Mouse (Mus musculus): ENCODE data around the gene Ercc1. TPM values are rescaled to one million over a fixed set of nuclear protein-coding genes. Genes with fewer than 3 reads are reported as not detected.

The Ercc1 gene
- polyA plus RNA-seq, 1 experiment from 2014 or later = 40.9 TPM

DNA sequence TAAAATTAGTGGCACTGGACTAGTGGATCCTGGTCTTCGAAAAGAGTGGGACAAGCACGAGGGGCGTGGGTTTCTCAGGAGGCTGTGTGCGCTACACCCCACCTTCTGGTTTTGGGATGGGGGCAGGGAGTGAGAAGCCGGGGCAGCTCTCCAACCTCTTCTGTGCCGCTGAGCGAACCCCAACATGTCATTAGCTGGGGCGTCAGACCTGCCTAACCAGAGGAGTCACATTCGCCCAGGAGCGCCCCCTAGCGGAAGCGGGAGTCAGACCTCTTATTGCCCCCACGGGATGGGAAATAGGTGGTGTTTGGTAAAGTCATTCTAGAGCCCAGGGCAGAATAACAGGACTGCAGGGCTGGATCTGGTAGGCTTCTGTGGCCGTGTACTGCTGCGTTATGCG lies 17.1 kb downstream of the Ercc1 start:
- H3K27me3 ChIP-seq = no peaks in the 10 kb centered on the region
- no peak for TF ChIP-seq CTCF (IDR thresholded peaks at IDR 0.05)
- POLR2A ChIA-PET = interaction anchor here (1.6 kb wide), 1 partner anchor 15 kb away, joined by 5 read pairs; no protein-coding TSS in a partner anchor
- CTCF ChIA-PET = interaction anchor here (0.6 to 5.8 kb wide), 10 partner anchors 11 to 122 kb away, joined by 3 to 38 read pairs (median 7); partner anchors contain the start of gene Ercc1
- in situ Hi-C loops (cut with MboI; ENCODE audit: low pct_unique_long_range_greater_than_20kb) = no loop called here
- ATAC-seq = no peak
- DNase-seq (ENCODE audit: low read depth, low spot score) = no peak

DNA sequence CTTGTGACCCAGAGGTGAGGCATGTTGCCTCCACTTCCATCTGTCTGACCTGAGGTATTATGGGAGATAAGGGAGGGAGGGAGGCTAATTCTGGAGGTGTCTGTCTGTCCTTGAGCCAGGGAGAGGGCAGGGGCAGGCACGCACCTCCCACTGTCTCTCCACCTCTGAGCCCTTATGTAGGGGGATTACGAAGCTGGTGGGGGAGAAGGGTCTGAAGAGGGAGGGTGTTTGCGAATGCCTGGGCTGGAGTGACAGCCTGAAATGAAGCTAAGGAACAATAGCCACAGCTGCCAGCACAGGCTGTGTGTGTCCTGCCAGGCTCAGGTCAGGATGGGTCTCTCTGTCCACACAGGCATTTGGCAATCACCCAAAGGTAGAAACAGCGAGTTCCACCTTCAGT lies 17.7 kb downstream of the Ercc1 start:
- ATAC-seq (no peak), DNase-seq (ENCODE audit: low read depth, low spot score) (no peak)
- no peaks in the 10 kb centered on the region for H3K27me3 ChIP-seq
- in situ Hi-C loops (cut with MboI; ENCODE audit: low pct_unique_long_range_greater_than_20kb) = no loop called here
- ChIA-PET POLR2A (no interaction called here), CTCF (interaction anchor here (0.6 to 5.8 kb wide), 12 partner anchors 9 to 353 kb away, joined by 3 to 38 read pairs (median 7); partner anchors contain the start of genes Ercc1 and Tomm40)
- no peak for TF ChIP-seq CTCF (IDR thresholded peaks at IDR 0.05)

DNA sequence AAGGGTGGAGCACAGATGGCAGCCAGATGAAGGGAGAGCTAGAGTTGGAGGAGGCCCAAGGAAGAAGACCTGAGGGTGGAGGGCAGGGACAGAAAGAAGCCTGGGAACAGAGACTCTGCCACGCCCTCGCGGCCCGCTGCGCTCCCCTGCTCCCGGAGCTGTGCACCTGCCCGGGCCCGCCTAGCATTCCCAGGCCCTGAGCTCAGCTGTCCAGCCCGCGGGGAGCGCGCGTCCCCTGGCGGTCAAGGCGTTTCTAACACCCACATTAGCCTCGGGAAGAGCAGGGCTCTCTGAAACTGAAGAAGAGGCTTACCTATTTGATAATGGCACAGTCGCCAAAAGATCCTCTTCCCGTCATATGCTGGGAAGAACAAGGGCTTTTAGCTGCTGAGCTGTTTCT lies 19.3 kb downstream of the Ercc1 start:
- CTCF ChIA-PET = interaction anchor here (0.6 to 5.8 kb wide), 13 partner anchors 9 to 138 kb away, joined by 3 to 38 read pairs (median 3); partner anchors contain the start of gene Ckm
- no peak for TF ChIP-seq CTCF (IDR thresholded peaks at IDR 0.05)
- DNase-seq (ENCODE audit: low read depth, low spot score) (no peak), ATAC-seq (peak; percentile 33)
- POLR2A ChIA-PET = interaction anchor here (0.9 kb wide), 1 partner anchor 27 kb away, joined by 3 read pairs; no protein-coding TSS in a partner anchor
- in situ Hi-C loops (cut with MboI; ENCODE audit: low pct_unique_long_range_greater_than_20kb) = no loop called here
- no peaks in the 10 kb centered on the region for H3K27me3 ChIP-seq

DNA sequence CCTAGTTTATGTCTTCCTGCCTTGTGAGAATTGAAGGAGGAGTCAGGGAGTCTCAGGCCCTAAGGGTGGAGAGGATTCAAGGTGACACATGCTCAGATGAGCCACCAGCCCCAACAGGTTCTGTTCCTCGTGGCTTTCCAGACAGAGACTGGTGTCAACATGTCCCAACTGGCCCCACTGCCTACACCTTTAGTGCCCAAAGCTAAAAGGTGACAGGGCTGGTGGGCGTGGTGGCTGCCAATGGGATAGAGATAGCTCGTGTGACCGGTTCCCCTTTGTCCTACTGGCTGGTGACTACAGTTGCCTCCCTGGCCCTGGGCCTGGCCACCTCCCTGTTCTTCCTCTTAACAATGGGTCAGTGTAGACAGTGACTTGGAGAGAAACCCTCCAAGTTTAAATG lies 20.8 kb downstream of the Ercc1 start:
- no peaks in the 10 kb centered on the region for H3K27me3 ChIP-seq
- in situ Hi-C loops (cut with MboI; ENCODE audit: low pct_unique_long_range_greater_than_20kb) = no loop called here
- ATAC-seq (no peak), DNase-seq (ENCODE audit: low read depth, low spot score) (no peak)
- POLR2A ChIA-PET = no interaction called here
- no peak for TF ChIP-seq CTCF (IDR thresholded peaks at IDR 0.05)
- CTCF ChIA-PET = no interaction called here

DNA sequence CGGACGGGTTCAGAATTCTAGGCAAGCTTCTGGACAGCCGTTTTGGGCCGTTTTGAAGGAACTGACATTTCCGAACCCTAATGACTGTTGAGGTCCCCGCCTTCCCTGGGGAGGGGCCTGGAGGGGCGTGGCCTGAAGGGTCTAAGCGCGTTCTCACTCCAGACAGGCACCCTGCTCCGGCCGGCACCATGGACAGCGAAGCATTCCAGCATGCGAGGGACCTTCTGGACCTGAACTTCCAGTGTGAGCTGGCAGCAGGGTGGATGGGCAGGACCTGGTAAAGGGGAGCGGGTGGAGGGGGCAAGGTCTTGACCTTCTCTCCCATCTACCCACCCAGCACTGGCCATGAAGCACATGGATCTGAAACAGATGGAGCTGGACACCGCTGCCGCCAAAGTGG lies 23.8 kb downstream of the Ercc1 start:
- ChIA-PET POLR2A (no interaction called here), CTCF (no interaction called here)
- DNase-seq (ENCODE audit: low read depth, low spot score) (no peak), ATAC-seq (no peak)
- H3K27me3 ChIP-seq = no peaks in the 10 kb centered on the region
- in situ Hi-C loops (cut with MboI; ENCODE audit: low pct_unique_long_range_greater_than_20kb) = no loop called here
- no peak for TF ChIP-seq CTCF (IDR thresholded peaks at IDR 0.05)

DNA sequence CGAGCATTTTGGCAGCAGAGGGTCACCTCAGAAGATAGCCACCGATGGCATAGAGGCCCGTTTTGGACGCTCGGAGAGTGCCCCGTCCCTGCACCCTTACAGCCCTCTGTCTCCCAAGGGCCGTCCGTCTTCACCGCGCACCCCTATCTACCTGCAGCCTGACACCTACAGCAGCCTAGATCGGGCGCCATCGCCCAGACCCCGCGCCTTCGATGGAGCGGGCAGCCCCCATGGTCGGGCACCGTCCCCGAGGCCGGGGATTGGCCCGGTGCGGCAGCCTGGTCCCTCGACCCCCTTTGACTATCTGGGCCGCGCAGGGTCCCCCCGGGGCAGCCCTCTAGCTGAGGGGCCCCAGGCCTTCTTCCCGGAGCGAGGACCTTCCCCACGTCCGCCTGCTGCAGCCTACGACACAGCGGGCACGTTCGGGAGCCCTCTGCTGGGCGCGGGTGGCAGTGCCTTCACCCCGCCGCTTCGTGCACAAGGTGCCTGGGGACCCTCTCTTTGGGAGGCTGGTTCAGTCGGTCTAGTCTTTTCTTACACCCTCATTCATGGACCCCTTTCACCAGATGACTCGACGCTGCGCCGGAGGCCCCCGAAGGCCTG lies 25.3 kb downstream of the Ercc1 start:
- ATAC-seq (no peak), DNase-seq (ENCODE audit: low read depth, low spot score) (no peak)
- POLR2A ChIA-PET = no interaction called here
- CTCF ChIA-PET = no interaction called here
- in situ Hi-C loops (cut with MboI; ENCODE audit: low pct_unique_long_range_greater_than_20kb) = no loop called here
- no peak for TF ChIP-seq CTCF (IDR thresholded peaks at IDR 0.05)
- H3K27me3 ChIP-seq = no peaks in the 10 kb centered on the region

DNA sequence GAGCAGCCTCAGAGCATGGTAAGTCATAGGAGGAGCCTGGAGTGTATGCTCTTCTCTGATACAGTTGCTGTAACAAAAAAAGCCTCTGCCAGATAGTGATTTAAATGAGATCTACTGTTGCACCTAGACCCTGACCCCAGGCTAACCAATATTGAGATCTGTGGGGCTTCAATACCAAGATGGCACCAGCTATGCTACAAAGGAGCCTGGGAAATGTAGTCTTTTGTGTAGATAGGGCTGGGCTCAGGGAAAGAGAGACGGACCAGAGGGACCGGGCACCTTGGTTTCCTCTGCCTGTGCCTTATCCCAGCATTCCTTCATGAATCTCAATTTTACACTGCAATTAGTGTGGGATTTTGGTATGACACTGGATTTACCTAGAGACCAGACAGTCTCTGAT lies 28.8 kb downstream of the Ercc1 start:
- DNase-seq (ENCODE audit: low read depth, low spot score) (no peak), ATAC-seq (no peak)
- TF ChIP-seq CTCF (IDR thresholded peaks at IDR 0.05) = no peak
- ChIA-PET CTCF (no interaction called here), POLR2A (no interaction called here)
- in situ Hi-C loops (cut with MboI; ENCODE audit: low pct_unique_long_range_greater_than_20kb) = no loop called here
- no peaks in the 10 kb centered on the region for H3K27me3 ChIP-seq

DNA sequence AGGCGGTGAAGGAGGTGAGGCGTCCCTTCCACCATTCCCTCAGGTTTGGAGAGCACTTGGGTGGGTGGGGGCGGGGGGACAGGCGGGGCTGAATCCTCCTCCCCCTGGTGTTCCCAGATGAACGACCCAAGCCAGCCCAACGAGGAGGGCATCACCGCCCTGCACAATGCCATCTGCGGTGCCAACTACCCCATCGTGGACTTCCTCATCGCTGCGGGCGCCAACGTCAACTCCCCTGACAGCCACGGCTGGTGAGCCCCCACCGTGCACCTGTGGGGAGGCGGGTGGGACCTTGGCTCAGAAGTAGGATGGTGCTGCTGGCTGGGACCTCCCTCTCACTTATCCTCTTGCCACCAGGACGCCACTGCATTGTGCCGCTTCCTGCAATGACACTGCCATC lies 30.8 kb downstream of the Ercc1 start:
- DNase-seq (ENCODE audit: low read depth, low spot score) (no peak), ATAC-seq (no peak)
- ChIA-PET CTCF (interaction anchor here (1.1 to 5.0 kb wide), 2 partner anchors 13 to 14 kb away, joined by 3 to 38 read pairs; partner anchors contain the start of genes Cd3eap and Ppp1r13l), POLR2A (no interaction called here)
- no peak for TF ChIP-seq CTCF (IDR thresholded peaks at IDR 0.05)
- no peaks in the 10 kb centered on the region for H3K27me3 ChIP-seq
- in situ Hi-C loops (cut with MboI; ENCODE audit: low pct_unique_long_range_greater_than_20kb) = no loop called here

DNA sequence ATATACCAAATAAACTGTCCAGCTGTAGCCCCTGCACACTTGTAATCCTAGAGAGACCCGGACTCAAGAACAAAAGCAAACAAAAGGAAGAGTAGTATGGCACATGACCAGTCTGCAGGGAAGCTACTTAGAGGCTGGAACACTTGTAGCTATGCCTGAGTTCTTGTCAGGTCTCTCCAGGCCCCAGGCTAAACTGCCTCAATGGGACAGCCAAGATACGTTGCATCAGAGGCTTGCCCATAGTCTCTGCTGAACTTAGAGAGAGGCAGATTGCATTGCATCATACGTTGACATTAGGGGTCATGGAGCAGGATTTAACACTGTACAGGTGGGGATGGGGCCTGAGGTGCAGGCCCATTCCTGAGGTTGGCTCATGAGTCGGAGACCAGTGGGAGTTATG lies 31.4 kb downstream of the Ercc1 start:
- ATAC-seq (no peak), DNase-seq (ENCODE audit: low read depth, low spot score) (no peak)
- TF ChIP-seq CTCF (IDR thresholded peaks at IDR 0.05) = no peak
- no peaks in the 10 kb centered on the region for H3K27me3 ChIP-seq
- ChIA-PET CTCF (interaction anchor here (5.0 kb wide), 1 partner anchor 14 kb away, joined by 38 read pairs; the partner anchor contains the start of genes Cd3eap and Ppp1r13l), POLR2A (no interaction called here)
- in situ Hi-C loops (cut with MboI; ENCODE audit: low pct_unique_long_range_greater_than_20kb) = no loop called here

DNA sequence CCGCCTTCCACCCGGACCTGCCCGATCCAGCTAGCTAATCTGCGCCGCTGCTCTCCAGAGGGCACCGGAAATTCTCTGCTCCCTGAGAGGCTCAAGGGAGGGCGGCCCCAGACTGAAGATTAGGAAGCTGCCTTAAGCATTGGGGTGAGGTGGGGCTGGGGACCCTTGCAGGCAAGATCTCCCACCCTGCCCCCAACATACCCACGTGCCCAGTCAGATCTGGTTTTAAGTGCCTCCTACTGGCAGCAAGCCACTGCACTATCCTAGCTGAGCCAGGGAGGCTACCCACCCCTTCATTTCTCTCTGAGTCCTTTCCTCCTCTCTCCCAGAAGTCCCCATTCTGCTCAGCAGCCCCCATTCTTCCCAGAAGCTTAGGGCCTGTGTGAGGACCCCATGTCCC lies 33.5 kb downstream of the Ercc1 start:
- CTCF ChIA-PET = interaction anchor here (5.0 kb wide), 1 partner anchor 16 kb away, joined by 38 read pairs; the partner anchor contains the start of genes Cd3eap and Ppp1r13l

DNA sequence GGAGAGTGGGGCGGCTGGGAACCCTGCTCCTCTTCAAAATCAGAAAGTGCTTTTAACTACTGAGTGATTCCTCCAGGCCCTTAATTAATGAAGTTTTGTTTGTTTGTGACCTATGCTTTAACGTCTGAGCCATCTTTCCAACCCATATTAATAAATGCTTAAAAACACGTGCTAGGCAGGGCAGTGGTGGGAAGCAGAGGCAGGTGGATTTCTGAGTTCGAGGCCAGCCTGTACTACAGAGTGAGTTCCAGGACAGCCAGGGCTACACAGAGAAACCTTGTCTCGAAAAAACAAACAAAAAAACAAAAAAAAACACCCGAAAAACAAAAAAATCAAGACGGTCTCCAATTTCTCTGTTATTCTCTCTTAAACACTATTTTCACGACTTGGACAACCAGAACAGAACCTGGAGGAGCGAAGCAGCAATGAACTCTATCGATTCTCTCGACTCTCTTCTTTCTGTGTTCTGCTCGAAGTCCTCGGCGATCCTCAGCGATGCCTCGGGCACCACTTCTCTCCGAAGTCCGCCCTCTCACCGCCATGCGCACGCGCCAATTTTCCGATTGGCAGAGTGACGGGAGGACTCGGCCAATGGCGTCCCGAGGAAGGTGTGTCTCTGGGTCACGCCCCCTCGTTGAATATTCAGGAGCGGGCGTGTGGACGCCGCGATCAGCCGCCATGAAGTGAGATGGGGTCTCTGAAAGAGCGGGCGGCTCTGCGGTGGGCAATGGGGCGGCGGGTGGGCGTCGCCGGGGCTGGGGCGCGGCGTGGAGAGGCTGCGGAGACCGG lies 37.0 kb downstream of the Ercc1 start, which contains the start of gene Ercc2:
Gene Ercc2 (plus strand): TSS at position 634 of the 789 bp plus-strand sequence.
- DNase-seq (ENCODE audit: low read depth, low spot score) = peak; percentile 86
- POLR2A ChIA-PET = no interaction called here
- CTCF ChIA-PET = interaction anchor here (0.8 kb wide), 1 partner anchor 18 kb away, joined by 6 read pairs; no protein-coding TSS in a partner anchor
- TF ChIP-seq CTCF (IDR thresholded peaks at IDR 0.05) = no peak
- peak; percentile 87 for ATAC-seq
- H3K27me3 ChIP-seq = no peaks in the 10 kb centered on the region
- in situ Hi-C loops (cut with MboI; ENCODE audit: low pct_unique_long_range_greater_than_20kb) = no loop called here

More for the DNA sequence above, 33.5 kb downstream of the Ercc1 start:
- POLR2A ChIA-PET = interaction anchor here (0.8 kb wide), 1 partner anchor 18 kb away, joined by 3 read pairs; no protein-coding TSS in a partner anchor
- DNase-seq (ENCODE audit: low read depth, low spot score) (no peak), ATAC-seq (no peak)
- TF ChIP-seq CTCF (IDR thresholded peaks at IDR 0.05) = no peak
- in situ Hi-C loops (cut with MboI; ENCODE audit: low pct_unique_long_range_greater_than_20kb) = no loop called here
- no peaks in the 10 kb centered on the region for H3K27me3 ChIP-seq
